Mouse (Mus musculus): ENCODE data around the gene Ddi2.

DNA sequence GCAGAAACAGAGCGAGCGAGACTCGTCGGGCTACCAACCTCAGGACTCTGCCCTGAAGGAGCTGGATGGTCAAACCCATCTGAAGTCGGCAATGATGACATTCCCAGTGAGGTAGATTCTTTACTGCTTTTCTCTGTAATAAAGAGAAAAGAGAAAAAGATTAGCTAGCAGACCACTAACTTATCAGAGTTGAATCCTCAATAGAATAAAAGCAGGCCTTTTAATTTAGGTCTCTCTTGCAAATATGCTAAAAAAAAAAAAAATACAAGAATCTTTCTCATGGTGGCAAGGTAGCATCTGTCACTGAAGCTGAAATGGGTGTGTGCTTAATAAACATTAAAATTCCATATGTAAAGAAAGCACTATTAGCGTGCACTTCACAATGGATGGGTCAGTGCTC is 37.7 kb downstream of the Ddi2 start, which contains the start of gene Rsc1a1:
- TF ChIP-seq POU5F1 (IDR thresholded peaks at IDR 0.05; ENCODE audit: borderline replicate concordance, low read length) (no peak), CTCF (conservative IDR thresholded peaks at IDR 0.05; ENCODE audit: low read length) (no peak), NANOG (IDR thresholded peaks at IDR 0.05; ENCODE audit: borderline replicate concordance, low read length) (no peak)

Data from E14TG2a.4 (cell line).